Mouse (Mus musculus) liver, embryonic 14.5 days (tissue): ENCODE data around the gene Hrg. TPM values are rescaled to one million over a fixed set of nuclear protein-coding genes. Genes with fewer than 3 reads are reported as not detected.
"Not testable (repeated sequence)": the region's sequence is repeated elsewhere in the genome, so short reads cannot be mapped to it uniquely, and the experiment has no call there.

ENCODE experiments used
- ATAC-seq: fragments of 200-750 bp; cut with Nextera tagmentation; 2 replicates; pipeline ENCODE4 v1.8.0; 2017; ENCODE audit warnings: moderate number of reproducible peaks, mild to moderate bottlenecking, moderate library complexity; ENCODE audit not compliant: insufficient read depth
- DNase-seq, 3 experiments: peaks; one replicate each; pipeline ENCODE4 v3.0.0-alpha.2; 2012 to 2013; ENCODE audit warnings: low read depth in 3 of 3, low spot score in 3 of 3
- H3K27ac ChIP-seq: fragments of 300-500 bp; sonication (generic); 2 replicates; pipeline ENCODE4 v1.5.1; 2014; ENCODE audit warnings: moderate library complexity, mild to moderate bottlenecking, control low read depth, inconsistent platforms
- H3K27me3 ChIP-seq: fragments of 300-500 bp; sonication (generic); 2 replicates; pipeline ENCODE4 v1.6.1; 2014; ENCODE audit warnings: mild to moderate bottlenecking, low read length, moderate library complexity; ENCODE audit not compliant: control insufficient read depth, insufficient read depth
- H3K36me3 ChIP-seq: fragments of 300-500 bp; sonication (generic); replicated peaks from 2 replicates; pipeline ENCODE4 v1.6.1; 2014; ENCODE audit warnings: low read depth; ENCODE audit not compliant: control insufficient read depth, insufficient read depth
- H3K4me1 ChIP-seq, 2 experiments: fragments of 200-500 bp in 1 of 2; fragments of 300-500 bp in 1 of 2; sonication (generic) in 1 of 2; replicated peaks; 2 replicates each; pipeline ENCODE4 v1.6.1; 2012 to 2014; ENCODE audit warnings: antibody characterized with exemption in 1 of 2, inconsistent platforms in 1 of 2, low read length in 1 of 2; ENCODE audit not compliant: control insufficient read depth in 2 of 2, insufficient read depth in 2 of 2
- H3K4me2 ChIP-seq: fragments of 300-500 bp; sonication (generic); 2 replicates; pipeline ENCODE4 v1.6.1; 2014; ENCODE audit warnings: low read depth, mild to moderate bottlenecking, control low read depth, moderate library complexity
- H3K4me3 ChIP-seq, 2 experiments: fragments of 200-500 bp in 1 of 2; fragments of 300-500 bp in 1 of 2; sonication (generic) in 1 of 2; 2 replicates each; pipeline ENCODE4 v1.5.1; 2012 to 2014; ENCODE audit warnings: low read depth in 2 of 2, low read length in 2 of 2, mild to moderate bottlenecking in 2 of 2, control low read depth in 1 of 2, inconsistent platforms in 1 of 2, moderate library complexity in 1 of 2; ENCODE audit not compliant: insufficient read depth in 1 of 2
- H3K9ac ChIP-seq: fragments of 300-500 bp; sonication (generic); replicated peaks from 2 replicates; pipeline ENCODE4 v1.6.1; 2014; ENCODE audit warnings: mild to moderate bottlenecking, control low read depth, moderate library complexity
- H3K9me3 ChIP-seq: fragments of 300-500 bp; sonication (generic); 2 replicates; pipeline ENCODE4 v1.6.1; 2016; ENCODE audit warnings: low read length, mixed read lengths; ENCODE audit not compliant: control insufficient read depth
- CTCF ChIP-seq: IDR thresholded peaks from 2 replicates; pipeline ENCODE4 v1.5.1; 2016; ENCODE audit warnings: antibody characterized with exemption, low read depth, control low read depth
- EP300 ChIP-seq: IDR thresholded peaks from 2 replicates; pipeline ENCODE4 v1.6.1; 2016; ENCODE audit warnings: antibody characterized with exemption, low read depth
- WGBS: fragments of 180-500 bp; shearing (Covaris S2); extraction: QIAGEN DNeasy Blood & Tissue Kit; methylation state at CpG from one replicate; pipeline ENCODE4 v1.1.7; 2014; ENCODE audit not compliant: insufficient replicate concordance; 5-methylcytosine and 5-hydroxymethylcytosine counted together
- polyA plus RNA-seq, 2 experiments: library from polyadenylated mRNA; depleted of rRNA in 1 of 2; stranded (reverse) in 1 of 2; unstranded in 1 of 2; fragments of >200 nt; fragmentation: Nextera tagmentation in 1 of 2; extraction: Ambion mirVana in 1 of 2; gene quantifications; 2 replicates each; pipeline versions ENCODE4 v1.2.1 to v1.2.3; 2012 to 2014

Hrg gene
- polyA plus RNA-seq, 2 experiments: 0.28 to 0.71 TPM

DNA sequence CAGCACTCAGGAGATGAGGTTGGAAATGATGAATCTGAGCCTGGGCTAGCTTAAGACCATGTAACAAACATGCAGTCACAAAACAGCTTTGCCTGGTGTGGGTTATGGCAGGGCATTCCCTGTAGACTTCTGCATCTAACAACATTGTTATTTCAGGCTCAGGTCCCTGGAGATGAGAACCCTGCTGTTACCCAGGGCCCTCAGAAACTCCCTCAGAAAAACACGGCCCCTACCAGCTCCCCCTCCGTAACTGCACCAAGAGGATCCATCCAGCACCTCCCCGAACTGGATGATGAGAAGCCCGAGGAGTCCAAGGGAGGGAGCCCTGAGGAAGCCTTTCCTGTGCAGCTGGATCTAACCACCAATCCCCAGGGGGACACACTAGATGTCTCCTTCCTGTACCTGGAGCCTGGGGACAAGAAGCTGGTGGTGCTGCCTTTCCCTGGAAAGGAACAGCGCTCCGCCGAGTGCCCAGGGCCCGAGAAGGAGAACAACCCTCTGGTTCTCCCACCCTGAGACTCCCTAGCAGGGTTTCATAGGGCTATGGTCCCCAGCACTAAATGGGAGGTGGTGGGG lies 11.7 kb upstream of the Hrg start:
- Histone ChIP-seq H3K4me2 (no peak overlapping the region), H3K4me3 (no peak overlapping the region), H3K36me3 (no peaks in the 10 kb centered on the region), H3K9me3 (no peaks in the 10 kb centered on the region), H3K4me1 (no peaks in the 10 kb centered on the region), H3K9ac (no peak overlapping the region), H3K27me3 (no peaks in the 10 kb centered on the region), H3K27ac (no peak overlapping the region)
- TF ChIP-seq EP300 (no peak), CTCF (no peak)
- DNase-seq: no peak
- WGBS: 65% methylated on average over 8 of the region's 8 CpGs
- no peak for ATAC-seq

DNA sequence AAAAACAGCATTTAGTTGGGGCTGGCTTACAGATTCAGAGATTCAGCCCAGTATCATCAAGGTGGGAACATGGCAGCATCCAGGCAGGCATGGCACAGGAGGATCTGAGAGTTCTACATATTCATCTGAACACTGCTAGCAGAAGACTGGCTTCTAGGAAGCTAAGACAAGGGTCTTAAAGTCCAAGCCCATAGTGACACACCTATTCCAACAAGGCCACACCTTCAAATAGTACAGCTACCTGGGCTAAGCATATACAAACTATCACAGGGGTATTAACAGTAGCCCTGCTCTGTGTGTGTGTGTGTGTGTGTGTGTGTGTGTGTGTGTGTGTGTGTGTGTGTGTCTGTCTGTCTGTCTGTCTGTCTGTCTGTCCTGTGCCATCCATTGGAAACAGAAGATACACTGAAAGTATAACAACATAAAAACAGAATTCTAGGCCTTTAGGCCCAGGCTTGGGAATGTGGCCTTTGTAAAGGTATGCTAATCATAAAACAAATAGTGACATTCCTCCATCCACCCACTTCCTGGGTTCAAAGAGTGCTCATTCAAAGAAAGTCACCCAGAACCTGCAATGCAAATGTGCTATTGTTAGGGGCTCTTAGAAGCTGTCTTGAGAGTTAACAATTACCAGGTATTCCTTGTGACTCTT lies 8.9 kb upstream of the Hrg start:
- H3K4me1 ChIP-seq, DNase-seq, H3K4me2 ChIP-seq, H3K36me3 ChIP-seq, ATAC-seq, H3K4me3 ChIP-seq, H3K9ac ChIP-seq, H3K27ac ChIP-seq, H3K27me3 ChIP-seq, H3K9me3 ChIP-seq: not testable (repeated sequence)

DNA sequence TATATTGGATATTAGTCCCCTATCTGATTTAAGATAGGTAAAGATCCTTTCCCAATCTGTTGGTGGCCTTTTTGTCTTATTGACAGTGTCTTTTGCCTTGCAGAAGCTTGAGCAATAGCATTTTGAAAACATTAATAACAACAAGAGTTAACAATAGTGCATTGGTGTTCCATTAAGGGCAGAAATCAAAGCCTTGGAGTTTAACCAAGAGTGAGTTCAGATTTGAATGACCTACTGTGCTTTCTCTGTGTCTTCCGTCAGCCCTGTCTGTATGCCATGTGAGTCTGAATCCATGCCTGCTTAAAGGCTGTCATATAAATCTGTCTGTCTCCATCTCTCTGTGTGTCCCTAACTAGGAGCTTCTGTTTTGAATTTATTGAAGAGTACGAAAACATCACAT lies 3.5 kb upstream of the Hrg start:
- H3K4me1 ChIP-seq: no peaks in the 10 kb centered on the region
- H3K4me2 ChIP-seq: no peak overlapping the region
- no peak overlapping the region for H3K27ac ChIP-seq
- ATAC-seq (no peak), DNase-seq (no peak)
- no peak overlapping the region for H3K4me3 ChIP-seq
- TF ChIP-seq CTCF: no peak
- TF ChIP-seq EP300: no peak
- WGBS: 51% methylated on average over 2 of the region's 2 CpGs
- no peaks in the 10 kb centered on the region for H3K27me3 ChIP-seq
- H3K36me3 ChIP-seq: no peaks in the 10 kb centered on the region
- no peak overlapping the region for H3K9ac ChIP-seq
- H3K9me3 ChIP-seq: no peaks in the 10 kb centered on the region

DNA sequence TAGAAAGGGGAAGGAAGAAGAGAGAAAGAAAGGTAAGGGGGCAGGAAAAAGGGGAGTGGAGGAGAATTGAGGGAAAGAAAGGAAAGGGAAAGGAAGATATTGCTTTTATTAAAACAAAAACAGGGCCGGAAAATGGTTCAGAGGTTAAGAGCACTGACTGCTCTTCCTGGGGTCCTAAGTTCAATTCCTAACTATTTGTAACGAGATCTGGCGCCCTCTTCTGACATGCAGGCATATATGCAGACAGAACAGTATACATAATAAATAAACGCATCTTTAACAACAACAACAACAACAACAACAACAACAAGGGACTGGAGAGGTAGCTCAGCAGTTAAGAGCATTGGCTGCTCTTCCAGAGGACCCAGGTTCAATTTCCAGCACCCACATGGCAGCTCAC lies 2.2 kb downstream of the Hrg start:
- Histone ChIP-seq H3K27me3 (no peaks in the 10 kb centered on the region), H3K4me2 (no peak overlapping the region), H3K9me3 (no peaks in the 10 kb centered on the region), H3K9ac (no peak overlapping the region), H3K4me1 (no peaks in the 10 kb centered on the region), H3K27ac (no peak overlapping the region), H3K36me3 (no peaks in the 10 kb centered on the region), H3K4me3 (no peak overlapping the region)
- 21% methylated on average over 4 of the region's 4 CpGs for WGBS
- DNase-seq (no peak), ATAC-seq (no peak)
- peak; percentile 40; the same call in 1 of the 2 replicates for TF ChIP-seq CTCF
- TF ChIP-seq EP300: no peak

DNA sequence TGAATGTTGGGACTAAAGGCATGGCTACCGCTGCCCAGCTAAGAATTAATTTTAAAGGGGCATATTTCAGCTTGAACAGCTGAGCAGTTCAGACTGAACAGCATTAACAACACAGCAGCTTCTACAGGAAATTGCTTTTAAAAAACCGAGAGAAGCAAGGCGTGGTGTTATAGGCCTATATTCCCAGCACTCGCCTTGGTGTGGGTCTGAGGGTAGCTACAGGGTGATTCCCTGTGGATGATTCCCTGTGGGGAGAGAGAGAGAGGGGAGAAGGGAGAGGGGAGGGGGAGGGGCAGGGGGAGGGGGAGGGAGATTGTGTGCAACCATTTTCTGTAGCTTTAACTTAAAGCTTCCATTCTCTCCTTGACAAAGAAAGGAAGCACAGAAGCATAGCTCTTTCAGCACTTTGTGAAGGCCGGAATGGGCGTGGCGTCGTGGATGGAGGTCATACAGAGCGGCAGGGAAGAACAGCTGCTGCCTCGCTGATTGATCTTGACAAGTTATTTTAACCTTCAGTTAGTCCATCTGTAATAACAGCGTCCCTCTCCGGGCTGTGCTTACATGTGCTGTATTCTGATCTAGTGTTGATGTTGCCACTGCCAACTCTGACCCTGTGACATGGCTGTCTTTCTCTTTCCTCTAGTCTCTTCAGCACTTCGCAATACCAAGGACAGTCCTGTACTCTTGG lies 4.7 kb downstream of the Hrg start:
- Histone ChIP-seq H3K9ac (no peak overlapping the region), H3K4me2 (no peak overlapping the region), H3K36me3 (no peaks in the 10 kb centered on the region), H3K4me3 (no peak overlapping the region), H3K9me3 (no peaks in the 10 kb centered on the region), H3K27me3 (no peaks in the 10 kb centered on the region), H3K27ac (no peak overlapping the region), H3K4me1 (no peaks in the 10 kb centered on the region)
- TF ChIP-seq CTCF (no peak), EP300 (no peak)
- no peak for ATAC-seq
- no peak for DNase-seq
- 56% methylated on average over 13 of the region's 13 CpGs for WGBS
